Mouse (Mus musculus): Measurements from ENCODE around the gene Erlin1.

Erlin1 gene

GRCm38 (mm10) chr19:43995427-43995826, 74.2 kb downstream of the Erlin1 start:
- DNase-seq: no peak

GRCm38 (mm10) chr19:43992464-43992863, 77.1 kb downstream of the Erlin1 start:
- no peak for DNase-seq

- DNase-seq: no peak
These were observed 79.2 kb downstream of the Erlin1 start for GRCm38 (mm10) chr19:43990362-43990761.

- DNase-seq: no peak
These were observed 83.4 kb downstream of the Erlin1 start, which contains the start of gene Cpn1 for GRCm38 (mm10) chr19:43986069-43986794. Cpn1 (minus strand) TSS chr19:43986556.
